10 mouse cellular contexts compared by ENCODE assay signal in genomic region chr2:145257332-145257731, GRCm38 (mm10).
DNase-seq lines count a peak whose midpoint lies in the region; ATAC-seq and TF ChIP-seq lines count a peak whose summit lies in the region.
"Had no signal": no experiment of that assay in that cellular context is flagged by ENCODE, and none has a peak within 500 bp of the region (broad histone marks: within the 10 kb centered on the region; RNA-seq: fewer than 3 reads in every experiment).

No protein-coding gene starts in this region.

- H3K9ac ChIP-seq in intestine, embryonic 14.5 days (ENCODE audit: low read length): no peak overlapping the region
- H3K9ac ChIP-seq in intestine, postnatal 0 days (ENCODE audit: low read depth, low read length): no peak overlapping the region
- no peak overlapping the region for H3K9ac ChIP-seq in intestine, embryonic 15.5 days
- no peak overlapping the region for H3K9ac ChIP-seq in neural tube, embryonic 15.5 days (replicated peaks)
- H3K9ac ChIP-seq: embryonic facial prominence, embryonic 12.5 days; limb, embryonic 15.5 days had no signal

- H3K4me3 ChIP-seq in intestine, embryonic 14.5 days (ENCODE audit: low read depth, low read length): no peak overlapping the region
- no peak overlapping the region for H3K4me3 ChIP-seq in intestine, postnatal 0 days (ENCODE audit: low read depth, low read length)
- no peak overlapping the region for H3K4me3 ChIP-seq in intestine, embryonic 15.5 days (replicated peaks)
- H3K4me3 ChIP-seq in neural tube, embryonic 15.5 days (replicated peaks): no peak overlapping the region
- H3K4me3 ChIP-seq in thymus, adult 2 months (ENCODE audit: control insufficient read depth, insufficient read depth, low read length): no peak overlapping the region
- H3K4me3 ChIP-seq: embryonic facial prominence, embryonic 12.5 days; limb, embryonic 15.5 days had no signal

- H3K27ac ChIP-seq in intestine, embryonic 14.5 days (ENCODE audit: low read depth): no peak overlapping the region
- no peak overlapping the region for H3K27ac ChIP-seq in intestine, postnatal 0 days (ENCODE audit: low read depth, low read length)
- no peak overlapping the region for H3K27ac ChIP-seq in intestine, embryonic 15.5 days
- no peak overlapping the region for H3K27ac ChIP-seq in neural tube, embryonic 15.5 days (replicated peaks)
- H3K27ac ChIP-seq in thymus, adult 2 months (ENCODE audit: control insufficient read depth, insufficient read depth, low read length): no peak overlapping the region
- H3K27ac ChIP-seq: embryonic facial prominence, embryonic 12.5 days; limb, embryonic 15.5 days had no signal

- H3K4me1 ChIP-seq in intestine, embryonic 14.5 days (replicated peaks; ENCODE audit: control insufficient read depth, insufficient read depth, low read length): no peaks in the 10 kb centered on the region
- H3K4me1 ChIP-seq in intestine, postnatal 0 days (replicated peaks; ENCODE audit: control insufficient read depth, insufficient read depth, low read length): no peaks in the 10 kb centered on the region
- H3K4me1 ChIP-seq in intestine, embryonic 15.5 days (replicated peaks): 0 out of 2 replicates have a peak, but pooled peaks cover 6% of the 10 kb centered on the region
- H3K4me1 ChIP-seq in neural tube, embryonic 15.5 days: no peaks in the 10 kb centered on the region
- H3K4me1 ChIP-seq in thymus, adult 2 months (replicated peaks; ENCODE audit: control insufficient read depth, insufficient read depth, low read length): no peaks in the 10 kb centered on the region
- H3K4me1 ChIP-seq: embryonic facial prominence, embryonic 12.5 days had no signal

- WGBS in intestine, embryonic 14.5 days: 42% methylated on average over 3 of the region's 3 CpGs
- WGBS in intestine, postnatal 0 days: 63% methylated on average over 3 of the region's 3 CpGs
- WGBS in intestine, embryonic 15.5 days: 50% methylated on average over 3 of the region's 3 CpGs
- 78% methylated on average over 3 of the region's 3 CpGs for WGBS in neural tube, embryonic 15.5 days
- WGBS in thymus, adult 2 months: 85% methylated on average over 3 of the region's 3 CpGs

- no peaks in the 10 kb centered on the region for H3K36me3 ChIP-seq in intestine, embryonic 14.5 days (ENCODE audit: control insufficient read depth, insufficient read depth, low read length)
- no peaks in the 10 kb centered on the region for H3K36me3 ChIP-seq in intestine, postnatal 0 days (ENCODE audit: control insufficient read depth, insufficient read depth)
- no peaks in the 10 kb centered on the region for H3K36me3 ChIP-seq in intestine, embryonic 15.5 days
- H3K36me3 ChIP-seq in neural tube, embryonic 15.5 days: no peaks in the 10 kb centered on the region
- no peaks in the 10 kb centered on the region for H3K36me3 ChIP-seq in thymus, adult 2 months (ENCODE audit: control insufficient read depth, insufficient read depth, low read length)
- H3K36me3 ChIP-seq: embryonic facial prominence, embryonic 12.5 days; limb, embryonic 15.5 days had no signal

- H3K9me3 ChIP-seq in intestine, embryonic 14.5 days (ENCODE audit: control insufficient read depth, low read length): no peaks in the 10 kb centered on the region
- no peaks in the 10 kb centered on the region for H3K9me3 ChIP-seq in intestine, postnatal 0 days (ENCODE audit: control insufficient read depth)
- H3K9me3 ChIP-seq in intestine, embryonic 15.5 days: no peaks in the 10 kb centered on the region
- H3K9me3 ChIP-seq in neural tube, embryonic 15.5 days (replicated peaks): no peaks in the 10 kb centered on the region
- H3K9me3 ChIP-seq: embryonic facial prominence, embryonic 12.5 days; limb, embryonic 15.5 days had no signal

- peak; percentile 27; the same call in 1 of the 2 replicates for ATAC-seq in intestine, embryonic 14.5 days (replicated peaks; ENCODE audit: low FRiP score, low TSS enrichment, low read depth)
- ATAC-seq in intestine, postnatal 0 days: no peak
- ATAC-seq in intestine, embryonic 15.5 days: peak; percentile 65
- ATAC-seq in neural tube, embryonic 15.5 days (ENCODE audit: low FRiP score): no peak

- TF ChIP-seq CTCF in intestine, postnatal 0 days (IDR thresholded peaks at IDR 0.05; ENCODE audit: low read depth): no peak
- no peak for TF ChIP-seq CTCF in thymus, adult 2 months (IDR thresholded peaks at IDR 0.05; ENCODE audit: borderline replicate concordance, control insufficient read depth, extremely low read depth, insufficient read depth, low read length, poor library complexity)

- H3K4me2 ChIP-seq in intestine, embryonic 14.5 days (ENCODE audit: low read length): no peak overlapping the region
- H3K4me2 ChIP-seq in intestine, postnatal 0 days (replicated peaks; ENCODE audit: low read depth): no peak overlapping the region
- no peak overlapping the region for H3K4me2 ChIP-seq in intestine, embryonic 15.5 days (replicated peaks)
- H3K4me2 ChIP-seq in neural tube, embryonic 15.5 days: no peak overlapping the region
- H3K4me2 ChIP-seq: embryonic facial prominence, embryonic 12.5 days; limb, embryonic 15.5 days had no signal

- H3K27me3 ChIP-seq in intestine, embryonic 14.5 days (replicated peaks; ENCODE audit: control insufficient read depth, insufficient read depth, low read length): no peaks in the 10 kb centered on the region
- H3K27me3 ChIP-seq in intestine, postnatal 0 days (replicated peaks; ENCODE audit: control insufficient read depth, insufficient read depth, low read length): no peaks in the 10 kb centered on the region
- H3K27me3 ChIP-seq in intestine, embryonic 15.5 days (replicated peaks): no peaks in the 10 kb centered on the region
- H3K27me3 ChIP-seq in neural tube, embryonic 15.5 days (replicated peaks): no peaks in the 10 kb centered on the region
- no peaks in the 10 kb centered on the region for H3K27me3 ChIP-seq in thymus, adult 2 months (ENCODE audit: control insufficient read depth, insufficient read depth, low read length)
- H3K27me3 ChIP-seq: embryonic facial prominence, embryonic 12.5 days; limb, embryonic 15.5 days had no signal

- peak; percentile 69 for DNase-seq in intestine, embryonic 14.5 days (ENCODE audit: low spot score)
- DNase-seq in cerebellum, adult 9-11 months: peak; percentile 18
- peak; percentile 85 for DNase-seq in lung, postnatal 14 days
- no peak for DNase-seq in thymus, adult 2 months
- no peak for DNase-seq in thymus, postnatal 14 days

- TF ChIP-seq POLR2A in thymus, adult 2 months (IDR thresholded peaks at IDR 0.05; ENCODE audit: control insufficient read depth, extremely low read depth, insufficient read depth, low read length, poor library complexity): no peak

Comparison
In these comparisons a context has a peak if more than half of its experiments do, and no peak if none do; other contexts are left out.
1. ATAC-seq: peak in intestine, embryonic 14.5 days (single experiment) and intestine, embryonic 15.5 days (single experiment); none in intestine, postnatal 0 days (single experiment) and neural tube, embryonic 15.5 days (single experiment).
2. DNase-seq: peak in intestine, embryonic 14.5 days (single experiment), cerebellum, adult 9-11 months (single experiment) and lung, postnatal 14 days (single experiment); none in thymus, adult 2 months (single experiment) and thymus, postnatal 14 days (single experiment).